Mouse (Mus musculus) liver, adult 2 months (tissue): ENCODE measurements at regions not wholly inside any gene's neighbourhood (a gene's known extent, or its start where the extent isn't known, plus 50 kb on each side); places are given as distances from the start of the nearest gene placed in this dataset.

Experiments used
- CTCF ChIP-seq: fragments of 200-500 bp; IDR thresholded peaks from 2 replicates; pipeline ENCODE4 v1.5.1; 2011; ENCODE audit warnings: low read depth, low read length, control low read depth
- POLR2A ChIP-seq: fragments of 200-500 bp; IDR thresholded peaks from 2 replicates; pipeline ENCODE4 v1.6.1; 2011; ENCODE audit warnings: low read length, control low read depth; ENCODE audit not compliant: insufficient read depth; ENCODE audit errors: extremely low read depth

- TF ChIP-seq CTCF = peak; percentile 69
- TF ChIP-seq POLR2A = no peak
Observed at GRCm38 (mm10) chr1:57269679-57270354, 107.6 kb upstream of the 1700066M21Rik start.
